Mouse (Mus musculus) heart, adult 2 months (tissue): Measurements from ENCODE around the gene Siglec1.

Source experiments
- CTCF ChIP-seq: fragments of 200-600 bp; IDR thresholded peaks from 2 replicates; pipeline ENCODE4 v1.8.1; 2022; ENCODE audit warnings: antibody characterized with exemption, mild to moderate bottlenecking, moderate library complexity
- EP300 ChIP-seq: fragments of 200-500 bp; IDR thresholded peaks from 2 replicates; pipeline ENCODE4 v1.6.1; 2011; ENCODE audit warnings: low read depth, low read length, control low read depth; ENCODE audit not compliant: insufficient read depth
- POLR2A ChIP-seq: fragments of 200-500 bp; IDR thresholded peaks from 2 replicates; pipeline ENCODE4 v1.6.1; 2011; ENCODE audit warnings: mild to moderate bottlenecking, low read depth, low read length, control low read depth; ENCODE audit not compliant: insufficient read depth

- TF ChIP-seq CTCF: no peak
- TF ChIP-seq EP300: no peak
- TF ChIP-seq POLR2A: no peak
Observed at GRCm38 (mm10) chr2:131038675-131039074, 47.9 kb downstream of the Siglec1 start.
